Mouse (Mus musculus) MEL (cell line): ENCODE results near the gene Cmpk1. TPM values are rescaled to one million over a fixed set of nuclear protein-coding genes. Genes with fewer than 3 reads are reported as not detected.
A peak's percentile ranks its signal among the peaks of the same experiment; 100 is the strongest.

ENCODE experiments used
- DNase-seq: peaks from one replicate; pipeline ENCODE4 v3.0.0; 2011; ENCODE audit warnings: low read depth, low spot score
- H3K27ac ChIP-seq: 2 replicates; pipeline ENCODE4 v1.5.1; 2012; ENCODE audit warnings: low read depth, mild to moderate bottlenecking, control low read depth, low read length, moderate library complexity; ENCODE audit not compliant: control insufficient read depth
- H3K27me3 ChIP-seq, 2 experiments: fragments of 150-350 bp in 1 of 2; sonication (generic) in 1 of 2; 2 replicates each; pipeline ENCODE4 v1.6.1; 2012; ENCODE audit warnings: low read length in 2 of 2, mild to moderate bottlenecking in 2 of 2, improper control_type of control experiment in 1 of 2, moderate library complexity in 1 of 2; ENCODE audit not compliant: insufficient read depth in 2 of 2, control insufficient read depth in 1 of 2
- H3K36me3 ChIP-seq, 2 experiments: 2 replicates each; pipeline ENCODE4 v1.6.1; 2012 to 2014; ENCODE audit warnings: low read length in 2 of 2, improper control_type of control experiment in 1 of 2, inconsistent platforms in 1 of 2, mild to moderate bottlenecking in 1 of 2; ENCODE audit not compliant: insufficient read depth in 2 of 2, control insufficient read depth in 1 of 2
- H3K4me1 ChIP-seq, 2 experiments: fragments of 150-350 bp in 1 of 2; sonication (generic) in 1 of 2; 2 replicates each; pipeline ENCODE4 v1.6.1; 2012; ENCODE audit warnings: low read length in 2 of 2, improper control_type of control experiment in 1 of 2, mild to moderate bottlenecking in 1 of 2; ENCODE audit not compliant: insufficient read depth in 2 of 2, control insufficient read depth in 1 of 2
- H3K4me3 ChIP-seq, 2 experiments: fragments of 150-350 bp in 1 of 2; sonication (generic) in 1 of 2; 2 replicates each; pipeline ENCODE4 v1.5.1; 2012; ENCODE audit warnings: low read depth in 2 of 2, low read length in 2 of 2, mild to moderate bottlenecking in 2 of 2, moderate library complexity in 2 of 2, control low read depth in 1 of 2, improper control_type of control experiment in 1 of 2; ENCODE audit not compliant: control insufficient read depth in 1 of 2, insufficient read depth in 1 of 2
- H3K79me2 ChIP-seq: 2 replicates; pipeline ENCODE4 v1.6.1; 2012; ENCODE audit warnings: mild to moderate bottlenecking, low read length, moderate library complexity; ENCODE audit not compliant: control insufficient read depth, poor library complexity, insufficient read depth
- H3K9ac ChIP-seq: 2 replicates; pipeline ENCODE4 v1.6.1; 2012; ENCODE audit warnings: low read depth, mild to moderate bottlenecking, control low read depth, low read length, moderate library complexity; ENCODE audit not compliant: control insufficient read depth, poor library complexity, severe bottlenecking
- H3K9me3 ChIP-seq: fragments of 150-350 bp; sonication (generic); replicated peaks from 2 replicates; pipeline ENCODE4 v1.6.1; 2012; ENCODE audit warnings: mild to moderate bottlenecking, low read length, improper control_type of control experiment, moderate library complexity; ENCODE audit not compliant: insufficient read depth
- BHLHE40 ChIP-seq: IDR thresholded peaks from 2 replicates; pipeline ENCODE4 v1.6.1; 2012; ENCODE audit warnings: low read depth, mild to moderate bottlenecking, inconsistent platforms, low read length, improper control_type of control experiment, borderline replicate concordance
- CHD1 ChIP-seq: IDR thresholded peaks from 2 replicates; pipeline ENCODE4 v1.6.1; 2012; ENCODE audit warnings: low read depth, mild to moderate bottlenecking, inconsistent platforms, low read length, improper control_type of control experiment
- CTCF ChIP-seq, 3 experiments: IDR thresholded peaks in 2 of 3; conservative IDR thresholded peaks in 1 of 3; 2 replicates each; pipeline ENCODE4 v1.5.1; 2011 to 2012; ENCODE audit warnings: low read length in 3 of 3, low read depth in 2 of 3, mild to moderate bottlenecking in 2 of 3, improper control_type of control experiment in 1 of 3, inconsistent platforms in 1 of 3, mixed read lengths in 1 of 3, moderate library complexity in 1 of 3; ENCODE audit not compliant: control insufficient read depth in 1 of 3, insufficient read depth in 1 of 3, poor library complexity in 1 of 3, severe bottlenecking in 1 of 3
- ELF1 ChIP-seq: IDR thresholded peaks from 2 replicates; pipeline ENCODE4 v1.6.1; 2014; ENCODE audit warnings: low read depth, mild to moderate bottlenecking, inconsistent platforms, low read length, improper control_type of control experiment, moderate library complexity
- GATA1 ChIP-seq: IDR thresholded peaks from 2 replicates; pipeline ENCODE4 v1.6.1; 2011; ENCODE audit warnings: low read depth, low read length, improper control_type of control experiment
- JUND ChIP-seq: IDR thresholded peaks from 2 replicates; pipeline ENCODE4 v1.6.1; 2011; ENCODE audit warnings: low read depth, mild to moderate bottlenecking, improper control_type of control experiment, low read length
- MAFK ChIP-seq: IDR thresholded peaks from 2 replicates; pipeline ENCODE4 v1.6.1; 2011; ENCODE audit warnings: low read depth, mild to moderate bottlenecking, low read length, improper control_type of control experiment, borderline replicate concordance
- MAX ChIP-seq: IDR thresholded peaks from 2 replicates; pipeline ENCODE4 v1.6.1; 2011; ENCODE audit warnings: low read length, improper control_type of control experiment
- MAZ ChIP-seq: IDR thresholded peaks from 2 replicates; pipeline ENCODE4 v1.6.1; 2012; ENCODE audit warnings: low read depth, mild to moderate bottlenecking, inconsistent platforms, low read length, improper control_type of control experiment
- MXI1 ChIP-seq: IDR thresholded peaks from 2 replicates; pipeline ENCODE4 v1.6.1; 2011; ENCODE audit warnings: mild to moderate bottlenecking, low read depth, low read length, improper control_type of control experiment
- NELFE ChIP-seq: IDR thresholded peaks from 2 replicates; pipeline ENCODE4 v1.6.1; 2011; ENCODE audit warnings: low read depth, low read length, improper control_type of control experiment
- NRF1 ChIP-seq: IDR thresholded peaks from 2 replicates; pipeline ENCODE4 v1.6.1; 2014; ENCODE audit warnings: low read depth, mild to moderate bottlenecking, inconsistent platforms, low read length, improper control_type of control experiment, moderate library complexity; ENCODE audit not compliant: poor library complexity, insufficient read depth, severe bottlenecking
- POLR2A ChIP-seq, 2 experiments: IDR thresholded peaks; 2 replicates each; pipeline ENCODE4 v1.6.1; 2011 to 2012; ENCODE audit warnings: low read length in 2 of 2, mild to moderate bottlenecking in 2 of 2, control low read depth in 1 of 2, improper control_type of control experiment in 1 of 2, low read depth in 1 of 2, moderate library complexity in 1 of 2; ENCODE audit not compliant: control insufficient read depth in 1 of 2, insufficient read depth in 1 of 2, poor library complexity in 1 of 2
- POLR2AphosphoS2 ChIP-seq: IDR thresholded peaks from 2 replicates; pipeline ENCODE4 v1.6.1; 2011; ENCODE audit warnings: low read length, improper control_type of control experiment
- SMC3 ChIP-seq: IDR thresholded peaks from 2 replicates; pipeline ENCODE4 v1.6.1; 2011; ENCODE audit warnings: low read depth, low read length, improper control_type of control experiment
- TAL1 ChIP-seq: IDR thresholded peaks from 2 replicates; pipeline ENCODE4 v1.6.1; 2012; ENCODE audit warnings: mild to moderate bottlenecking, inconsistent platforms, low read length, moderate library complexity, mixed read lengths
- TBP ChIP-seq: IDR thresholded peaks from 2 replicates; pipeline ENCODE4 v1.8.0; 2011; ENCODE audit warnings: low read depth, low read length, improper control_type of control experiment
- TCF12 ChIP-seq: IDR thresholded peaks from 2 replicates; pipeline ENCODE4 v1.6.1; 2014; ENCODE audit warnings: low read depth, mild to moderate bottlenecking, inconsistent platforms, low read length, improper control_type of control experiment, moderate library complexity
- ZKSCAN1 ChIP-seq: IDR thresholded peaks from 2 replicates; pipeline ENCODE4 v1.6.1; 2012; ENCODE audit warnings: low read depth, mild to moderate bottlenecking, inconsistent platforms, low read length, improper control_type of control experiment, moderate library complexity
- ZMIZ1 ChIP-seq: IDR thresholded peaks from 2 replicates; pipeline ENCODE4 v1.6.1; 2012; ENCODE audit warnings: low read depth, mild to moderate bottlenecking, inconsistent platforms, low read length, improper control_type of control experiment, moderate library complexity
- polyA plus RNA-seq, 2 experiments: library from polyadenylated mRNA; stranded (reverse) in 1 of 2; unstranded in 1 of 2; fragments of >175 nt in 1 of 2; fragments of >200 nt in 1 of 2; gene quantifications; 2 replicates each; pipeline versions ENCODE4 v1.2.1 to v1.2.4; 2012; ENCODE audit warnings: low replicate concordance in 2 of 2, low read depth in 1 of 2; ENCODE audit not compliant: insufficient read length in 2 of 2, insufficient read depth in 1 of 2, missing spikeins in 1 of 2
- total RNA-seq: library from RNA; depleted of rRNA; stranded (reverse); fragments of 300-350 nt; gene quantifications from 2 replicates; pipeline ENCODE4 v1.2.3, GENCODE M21; 2012

Cmpk1 gene
- total and polyA plus RNA-seq, 3 experiments, result 33.4 to 33.7 TPM; not detected in 1

GRCm38 (mm10) chr4:114916056-114916455, 71.0 kb downstream of the Cmpk1 start:
- Histone ChIP-seq H3K27me3 (no peaks in the 10 kb centered on the region), H3K4me1 (peaks cover 0 to 5% of the 10 kb centered on the region in 2 experiments; a peak in 1 of 4 replicates)

GRCm38 (mm10) chr4:114913594-114913962, 73.5 kb downstream of the Cmpk1 start:
- TF ChIP-seq CTCF (IDR thresholded peaks at IDR 0.05 in 2 of 3, conservative IDR thresholded peaks at IDR 0.05 in 1 of 3; ENCODE audit: control insufficient read depth in 1 of 3, insufficient read depth in 1 of 3, low read depth in 2 of 3, low read length in 3 of 3, poor library complexity in 1 of 3, severe bottlenecking in 1 of 3), result peak in 2 of 3 experiments; percentile 27; a peak in 2 of 6 replicates
- no peak for TF ChIP-seq POLR2AphosphoS2
- no peaks in the 10 kb centered on the region for H3K9me3 ChIP-seq
- H3K36me3 ChIP-seq, result peaks cover 0 to 8% of the 10 kb centered on the region in 2 experiments; a peak in 2 of 4 replicates
- H3K27me3 ChIP-seq, result no peaks in the 10 kb centered on the region
- no peak overlapping the region for H3K4me3 ChIP-seq
- peaks cover 0 to 5% of the 10 kb centered on the region in 2 experiments; a peak in 1 of 4 replicates for H3K4me1 ChIP-seq
- DNase-seq, result no peak
- peaks cover 8% of the 10 kb centered on the region for H3K79me2 ChIP-seq
- H3K27ac ChIP-seq, result no peak overlapping the region
- H3K9ac ChIP-seq, result no peak overlapping the region

More at GRCm38 (mm10) chr4:114916056-114916455, 71.0 kb downstream of the Cmpk1 start:
- H3K9ac ChIP-seq, result no peak overlapping the region
- DNase-seq, result no peak
- peaks cover 0 to 4% of the 10 kb centered on the region in 2 experiments; a peak in 2 of 4 replicates for H3K36me3 ChIP-seq
- TF ChIP-seq CHD1, result no peak
- H3K9me3 ChIP-seq, result no peaks in the 10 kb centered on the region
- no peaks in the 10 kb centered on the region for H3K79me2 ChIP-seq
- H3K4me3 ChIP-seq, result no peak overlapping the region
- no peak overlapping the region for H3K27ac ChIP-seq

GRCm38 (mm10) chr4:114912705-114913593, 74.1 kb downstream of the Cmpk1 start:
- no peak overlapping the region for H3K4me3 ChIP-seq
- H3K79me2 ChIP-seq, result peaks cover 10% of the 10 kb centered on the region
- H3K9ac ChIP-seq, result no peak overlapping the region
- no peak for TF ChIP-seq SMC3
- no peak for TF ChIP-seq MAZ
- no peak for TF ChIP-seq ELF1
- TF ChIP-seq GATA1, result no peak
- TF ChIP-seq MAX, result no peak
- TF ChIP-seq ZKSCAN1, result no peak
- TF ChIP-seq NELFE, result no peak
- no peak for TF ChIP-seq TBP
- TF ChIP-seq TCF12, result no peak
- no peak for TF ChIP-seq JUND
- no peak for TF ChIP-seq TAL1
- no peak for TF ChIP-seq MXI1
- no peak for TF ChIP-seq ZMIZ1
- no peak for TF ChIP-seq BHLHE40
- no peak for TF ChIP-seq NRF1
- no peak for TF ChIP-seq POLR2A (IDR thresholded peaks at IDR 0.05; ENCODE audit: control insufficient read depth in 1 of 2, insufficient read depth in 1 of 2, low read depth in 1 of 2, low read length in 2 of 2, poor library complexity in 1 of 2)
- TF ChIP-seq MAFK, result no peak
- no peak overlapping the region for H3K27ac ChIP-seq
- H3K27me3 ChIP-seq, result no peaks in the 10 kb centered on the region
- H3K4me1 ChIP-seq, result peaks cover 0 to 5% of the 10 kb centered on the region in 2 experiments; a peak in 1 of 4 replicates
- peaks cover 0 to 8% of the 10 kb centered on the region in 2 experiments; a peak in 2 of 4 replicates for H3K36me3 ChIP-seq
- no peaks in the 10 kb centered on the region for H3K9me3 ChIP-seq
- DNase-seq, result no peak
